Mouse (Mus musculus) ovary, postnatal 10 days (tissue): ENCODE results near the gene Alg5.
"Not testable (repeated sequence)": the region's sequence is repeated elsewhere in the genome, so short reads cannot be mapped to it uniquely, and the experiment has no call there.

Experiments
- DNase-seq: peaks from one replicate; pipeline ENCODE4 v3.0.0; 2022; ENCODE audit warnings: low spot score

Alg5 gene

DNA sequence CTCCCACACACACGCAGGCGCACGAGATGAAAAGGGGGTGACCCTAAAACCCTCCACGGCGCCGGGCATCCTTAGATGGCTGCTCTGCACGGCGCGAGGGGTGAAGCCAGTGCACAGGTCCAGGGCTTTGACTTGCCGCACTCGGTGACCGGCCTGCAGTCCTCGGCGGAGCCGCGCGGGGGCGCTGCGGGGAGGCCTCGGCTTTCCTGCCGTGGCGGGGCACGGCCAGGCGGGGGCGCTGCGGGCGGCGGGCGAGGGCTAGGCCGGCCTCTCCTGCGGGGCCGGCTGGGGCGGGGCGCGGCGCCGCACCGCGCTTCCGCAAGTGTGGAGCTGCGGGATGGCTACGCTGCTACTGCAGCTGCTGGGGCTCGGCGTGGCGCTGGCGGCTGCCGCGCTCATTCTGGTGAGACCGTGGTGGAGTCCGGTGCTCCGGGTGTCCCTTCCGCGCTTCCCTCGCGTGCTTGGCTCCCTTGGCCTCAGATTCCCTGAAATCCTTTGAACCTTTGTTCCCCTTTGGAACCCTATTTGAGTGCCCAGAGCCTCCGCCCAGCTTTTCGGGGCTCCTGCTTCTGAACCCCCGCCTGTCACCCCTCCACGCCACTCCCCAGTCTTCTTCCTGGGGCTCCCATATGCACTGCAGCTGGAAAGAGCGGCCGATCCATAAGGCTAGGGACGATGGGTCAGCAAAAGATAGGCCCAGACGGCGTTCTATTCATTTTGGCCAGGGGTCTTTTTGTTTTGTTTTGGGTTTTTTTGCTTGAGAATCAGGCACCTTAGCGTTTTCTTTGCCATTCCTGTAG is at the start of gene Alg5, which contains the start of gene Exosc8:
Gene Alg5 (plus strand): TSS at position 293 of the 800 bp plus-strand sequence.
Gene Exosc8 (minus strand): TSS at position 147 of the 800 bp plus-strand sequence.
- peak; percentile 98 for DNase-seq

DNA sequence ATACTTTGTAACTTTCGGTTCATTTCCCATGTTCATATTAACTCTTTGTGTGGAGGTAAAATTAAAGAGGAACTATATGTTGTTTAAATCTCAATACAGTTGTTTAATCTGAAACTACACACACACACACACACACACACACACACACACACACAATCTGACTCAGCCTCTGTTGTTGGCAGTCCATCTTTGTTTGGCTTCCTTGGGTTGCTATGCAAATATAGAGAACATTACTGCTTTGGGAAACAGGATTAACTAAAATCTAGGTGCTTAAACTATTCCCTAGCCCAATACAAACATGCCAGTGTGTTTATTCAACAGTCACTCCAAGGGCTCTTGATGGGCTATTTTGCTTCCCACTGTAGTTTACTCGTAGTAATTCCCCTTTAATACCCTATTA is 48.1 kb upstream of the Alg5 start:
- no peak for DNase-seq

DNA sequence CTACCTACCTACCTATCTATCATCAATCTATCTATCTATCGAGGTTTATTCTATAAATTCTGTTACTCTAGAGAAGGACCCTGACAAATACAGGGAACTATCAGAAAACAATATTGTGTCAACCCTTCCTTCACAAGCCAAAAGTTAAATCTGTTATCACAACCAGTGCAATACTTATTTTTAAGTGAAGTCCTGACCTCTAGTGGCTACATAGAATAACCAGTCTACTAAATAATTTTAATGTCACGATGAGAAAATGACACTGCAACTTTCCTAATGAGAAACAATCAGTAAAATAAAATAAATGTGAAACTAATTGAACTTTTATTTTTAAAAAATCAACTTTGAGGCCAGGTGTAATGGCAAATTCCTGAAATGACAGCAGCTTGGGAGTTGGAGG is 46.2 kb upstream of the Alg5 start:
- DNase-seq, result no peak

DNA sequence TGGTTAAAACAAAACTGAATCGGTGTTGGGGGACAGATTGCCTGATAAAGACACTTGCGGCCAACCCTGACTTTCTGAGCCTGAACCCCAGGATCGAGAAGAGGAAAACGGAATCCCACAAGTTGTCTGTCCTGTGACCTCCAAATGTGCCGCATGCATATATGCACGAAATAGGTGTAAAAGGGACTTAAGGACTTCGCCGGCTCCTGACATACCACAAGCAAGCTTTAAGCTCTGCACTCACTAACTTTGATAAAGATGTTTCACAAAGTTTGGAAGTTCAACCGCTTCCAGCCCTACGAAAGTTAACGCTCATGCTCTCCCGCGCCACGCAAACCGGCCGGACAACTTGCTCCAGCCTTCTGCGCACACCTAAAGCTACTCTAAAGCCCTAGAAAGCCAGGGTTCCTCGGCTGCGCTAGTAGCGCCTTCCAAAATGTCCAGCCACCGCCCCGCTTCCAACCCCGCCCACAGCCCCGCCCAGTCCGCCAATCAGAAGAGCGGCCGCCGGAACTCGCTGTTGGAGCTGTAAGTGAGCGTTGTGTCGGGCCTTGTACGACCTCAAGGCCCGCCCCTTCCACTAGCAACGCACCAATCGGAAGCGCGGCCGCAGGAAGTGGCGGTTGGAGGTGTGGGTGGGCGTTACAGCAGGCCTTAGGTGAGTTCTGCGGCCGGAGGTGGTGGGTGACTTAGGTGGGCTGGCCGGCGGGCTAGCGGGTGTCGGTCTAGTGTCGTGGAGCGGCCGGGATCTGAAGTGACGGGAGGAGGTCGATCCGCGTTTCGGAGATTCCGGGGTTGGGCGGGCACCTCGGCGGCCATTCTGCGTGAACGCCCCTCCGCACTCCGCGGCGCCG is 42.9 kb upstream of the Alg5 start, which contains the start of gene Supt20:
Gene Supt20 (plus strand): TSS at position 606 of the 854 bp plus-strand sequence.
- DNase-seq, result peak; percentile 60

DNA sequence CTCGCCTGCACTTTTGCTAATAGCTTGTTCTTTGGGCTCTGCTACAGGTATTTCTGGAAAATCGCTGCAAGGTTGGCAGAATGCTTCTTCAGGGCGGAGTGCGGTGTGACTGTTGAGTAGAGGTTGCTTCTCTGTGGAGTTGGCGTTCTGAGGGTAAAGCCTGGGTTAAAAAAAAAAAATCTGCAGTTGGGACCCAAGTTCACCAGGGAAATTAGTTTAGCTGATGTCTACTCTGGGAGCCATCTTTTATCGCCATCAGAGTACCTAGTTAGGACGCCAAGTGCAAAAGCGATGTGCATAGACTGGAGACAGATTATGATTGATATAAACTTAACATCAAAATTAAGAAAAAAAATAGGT is 42.3 kb upstream of the Alg5 start:
- no peak for DNase-seq

DNA sequence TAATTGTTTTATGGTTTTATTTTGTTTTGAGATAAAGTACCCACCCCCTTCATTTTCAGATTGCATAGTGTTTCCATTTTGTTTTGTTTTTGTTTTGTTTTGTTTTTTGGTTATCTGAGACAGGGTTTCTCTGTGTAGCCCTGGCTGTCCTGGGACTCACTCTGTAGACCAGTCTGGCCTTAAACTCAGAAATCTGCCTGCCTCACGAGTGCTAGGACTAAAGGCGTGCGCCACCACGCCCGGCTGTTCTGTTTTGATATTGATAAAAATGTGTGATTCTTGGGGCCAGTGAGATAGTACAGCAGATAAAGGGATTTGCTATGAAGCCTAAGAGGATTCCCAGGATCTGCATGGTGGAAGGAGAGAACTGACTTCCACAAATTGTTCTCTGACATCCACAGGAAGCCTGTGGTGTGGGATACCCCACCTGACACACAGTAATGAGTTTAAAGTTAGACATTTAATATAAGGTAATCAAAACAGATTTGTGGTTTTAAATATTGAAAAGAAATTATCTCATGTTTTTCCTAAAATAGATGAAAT is 35.5 kb upstream of the Alg5 start:
- no peak for DNase-seq

DNA sequence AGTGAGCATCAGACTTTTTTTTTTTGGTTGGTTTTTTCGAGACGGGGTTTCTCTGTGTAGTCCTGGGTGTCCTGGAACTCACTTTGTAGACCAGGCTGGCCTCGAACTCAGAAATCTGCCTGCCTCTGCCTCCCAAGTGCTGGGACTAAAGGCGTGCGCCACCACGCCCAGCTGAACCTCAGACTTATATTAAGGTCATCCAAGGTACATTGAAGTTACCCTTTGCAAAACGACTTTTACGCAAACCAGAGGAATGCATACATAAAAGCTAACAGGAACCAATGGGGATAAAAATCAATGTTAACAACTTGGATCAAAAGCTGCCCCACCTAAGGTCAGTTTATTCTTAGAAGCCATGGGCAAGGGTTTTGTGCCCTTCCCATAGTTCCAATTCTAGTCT is 31.2 kb upstream of the Alg5 start:
- DNase-seq, result not testable (repeated sequence)

DNA sequence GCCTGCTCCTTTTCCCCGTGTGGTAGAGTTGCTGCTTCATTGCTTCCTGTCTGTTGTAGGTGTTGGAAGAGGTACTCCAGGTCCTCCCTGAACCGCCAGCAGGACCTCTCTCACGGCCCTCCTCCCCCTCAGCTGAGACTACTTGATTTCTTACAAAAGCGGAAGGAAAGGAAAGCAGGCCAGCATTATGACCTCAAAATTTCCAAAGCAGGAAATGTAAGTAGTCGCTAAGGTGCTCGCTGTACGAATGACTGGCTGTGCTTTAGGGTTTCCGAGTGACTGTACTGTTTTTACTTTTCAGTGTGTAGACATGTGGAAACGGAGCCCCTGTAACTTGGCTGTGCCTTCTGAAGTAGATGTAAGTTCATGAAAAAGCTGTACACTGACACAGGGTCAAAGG is 26.4 kb upstream of the Alg5 start:
- no peak for DNase-seq

GRCm38 (mm10) chr3:54714253-54714652 is 21.1 kb upstream of the Alg5 start, which contains the start of gene Gm21958:
TSS of gene Gm21958 (minus strand) at chr3:54714353.
- no peak for DNase-seq

GRCm38 (mm10) chr3:54715461-54715860 is 19.9 kb upstream of the Alg5 start:
- no peak for DNase-seq

DNA sequence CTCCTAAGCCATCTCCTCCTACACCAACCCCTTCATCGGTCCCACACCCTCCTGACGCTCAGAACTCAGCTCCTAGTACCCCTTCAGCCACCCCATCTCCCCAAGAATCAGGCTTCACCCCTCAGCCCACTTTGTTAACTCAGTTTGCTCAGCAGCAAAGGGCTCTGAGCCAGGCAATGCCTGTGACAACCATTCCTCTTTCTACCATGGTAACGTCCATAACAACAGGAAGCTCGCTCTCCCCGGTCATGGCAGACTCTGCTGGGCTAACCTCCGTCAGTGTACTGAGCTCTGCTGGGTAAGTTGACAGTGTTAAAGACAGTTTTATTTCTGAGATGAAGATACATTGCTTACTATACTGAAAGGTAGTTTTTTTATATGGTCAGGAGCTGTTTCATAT is 18.0 kb upstream of the Alg5 start:
- DNase-seq, result no peak

DNA sequence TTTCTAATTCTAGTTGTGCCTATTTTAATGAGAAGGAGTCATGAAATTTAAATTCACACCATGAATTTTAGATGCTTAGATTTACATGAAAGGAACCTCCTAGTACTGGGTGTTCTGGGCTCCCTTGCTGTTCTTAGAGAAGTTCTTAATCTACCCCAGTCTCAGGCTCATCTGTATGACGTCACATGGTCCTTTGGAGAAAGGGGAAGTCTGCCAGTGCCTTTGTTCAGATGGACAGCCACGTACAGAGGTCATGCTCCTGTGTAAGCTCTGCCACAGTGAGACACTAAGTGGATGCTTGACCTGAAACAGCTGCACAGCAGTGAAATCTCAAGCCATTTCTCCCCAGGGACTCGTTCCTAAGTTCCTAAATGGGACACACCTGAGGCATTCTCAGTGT is 16.4 kb upstream of the Alg5 start:
- DNase-seq, result no peak

- DNase-seq, result no peak
These were observed 11.4 kb upstream of the Alg5 start for GRCm38 (mm10) chr3:54723741-54724500.

- DNase-seq, result no peak
These were observed 10.0 kb upstream of the Alg5 start for GRCm38 (mm10) chr3:54725344-54725743.

DNA sequence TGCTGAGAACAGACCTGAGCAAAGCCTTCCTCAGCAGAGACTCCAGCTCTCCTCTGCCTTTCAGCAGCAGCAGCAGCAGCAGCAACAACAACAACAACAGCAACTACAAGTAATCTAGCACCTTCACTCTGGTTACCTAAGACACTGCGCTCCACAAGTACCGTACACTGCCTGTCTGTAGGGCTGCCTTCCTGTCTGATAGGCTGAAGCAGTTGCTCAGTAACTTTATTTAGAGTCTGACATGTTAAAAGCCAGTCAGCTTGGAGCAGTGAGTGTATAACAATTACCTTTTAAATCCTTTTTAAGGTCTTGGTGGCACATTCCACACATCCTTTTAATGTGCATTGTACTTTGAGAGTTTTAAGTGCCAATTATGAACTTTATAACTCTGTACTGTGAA is 7.8 kb upstream of the Alg5 start:
- DNase-seq, result no peak

DNA sequence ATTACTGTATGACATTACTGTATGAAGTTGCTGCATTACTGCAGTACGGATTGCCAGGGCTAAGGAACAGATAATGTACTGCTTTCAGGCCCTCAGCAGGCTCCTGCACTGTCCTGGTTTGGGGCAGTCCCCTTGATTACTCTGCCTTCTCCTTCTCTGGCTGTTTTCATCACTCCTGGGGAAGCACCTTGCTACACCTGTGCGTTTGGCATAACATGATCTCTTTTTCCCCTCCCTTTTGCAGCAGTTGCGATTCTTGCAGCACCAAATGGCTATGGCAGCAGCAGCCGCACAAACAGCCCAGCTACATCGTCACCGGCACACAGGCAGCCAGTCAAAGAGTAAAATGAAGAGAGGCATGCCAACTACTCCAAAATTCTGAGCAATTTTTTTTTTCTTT is 7.2 kb upstream of the Alg5 start:
- DNase-seq, result no peak

- no peak for DNase-seq
These were observed 3.7 kb upstream of the Alg5 start for GRCm38 (mm10) chr3:54731626-54732150.

GRCm38 (mm10) chr3:54732371-54732770 is 3.0 kb upstream of the Alg5 start:
- DNase-seq, result no peak

- DNase-seq, result peak; percentile 83
These were observed 710 bp upstream of the Alg5 start for GRCm38 (mm10) chr3:54734411-54735246.

DNA sequence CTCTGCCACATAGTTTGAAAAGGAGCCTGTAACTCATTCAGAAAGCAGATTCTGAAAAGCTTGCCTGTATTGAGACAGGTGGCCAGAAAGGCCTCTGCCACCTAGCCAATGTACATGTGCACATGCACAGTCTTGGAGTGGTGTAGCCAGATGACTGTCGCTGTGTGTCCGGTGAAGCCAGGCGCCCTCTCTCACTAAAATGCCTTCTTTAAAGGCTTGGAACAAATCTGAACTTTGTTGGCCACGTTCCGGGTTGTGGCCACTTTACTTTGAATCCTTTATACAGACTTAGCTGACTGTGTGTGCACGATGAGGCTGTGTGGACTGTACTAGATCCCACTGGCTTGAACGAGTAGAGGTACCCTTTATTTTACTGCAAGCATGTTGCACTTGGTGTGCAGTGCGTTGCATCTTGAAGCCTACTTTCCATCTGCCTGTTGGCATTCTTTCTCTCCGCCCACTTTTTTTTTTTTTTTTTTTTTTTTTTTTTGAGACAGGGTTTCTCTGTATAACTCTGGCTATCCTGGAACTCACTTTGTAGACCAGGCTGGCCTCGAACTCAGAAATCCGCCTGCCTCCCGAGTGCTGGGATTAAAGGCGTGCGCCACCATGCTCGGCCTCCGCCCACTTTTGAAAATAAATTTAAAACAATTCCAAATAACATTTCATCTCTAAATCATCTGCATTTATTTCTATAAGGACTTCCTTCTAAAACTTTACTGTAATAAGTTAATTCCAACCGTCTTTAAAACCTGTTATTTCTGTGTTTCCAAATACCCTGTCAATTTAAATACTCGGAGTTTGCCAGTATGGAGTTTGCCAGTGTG is 975 bp downstream of the Alg5 start:
- DNase-seq, result no peak
